Mouse (Mus musculus): Measurements from ENCODE around the gene Syt8.

- TF ChIP-seq GATA1 (IDR thresholded peaks at IDR 0.05; ENCODE audit: borderline replicate concordance, low read length) (no peak), FLI1 (IDR thresholded peaks at IDR 0.05; ENCODE audit: low read length) (no peak)
Observed at GRCm38 (mm10) chr7:142437324-142437723, 2.7 kb downstream of the Syt8 start.
